Mouse (Mus musculus): ENCODE measurements around the gene Atg101. TPM values are rescaled to one million over a fixed set of nuclear protein-coding genes. Genes with fewer than 3 reads are reported as not detected.
A peak's percentile ranks its signal among the peaks of the same experiment; 100 is the strongest.

Atg101 gene
- total RNA-seq, 1 experiment, result 116 TPM

DNA sequence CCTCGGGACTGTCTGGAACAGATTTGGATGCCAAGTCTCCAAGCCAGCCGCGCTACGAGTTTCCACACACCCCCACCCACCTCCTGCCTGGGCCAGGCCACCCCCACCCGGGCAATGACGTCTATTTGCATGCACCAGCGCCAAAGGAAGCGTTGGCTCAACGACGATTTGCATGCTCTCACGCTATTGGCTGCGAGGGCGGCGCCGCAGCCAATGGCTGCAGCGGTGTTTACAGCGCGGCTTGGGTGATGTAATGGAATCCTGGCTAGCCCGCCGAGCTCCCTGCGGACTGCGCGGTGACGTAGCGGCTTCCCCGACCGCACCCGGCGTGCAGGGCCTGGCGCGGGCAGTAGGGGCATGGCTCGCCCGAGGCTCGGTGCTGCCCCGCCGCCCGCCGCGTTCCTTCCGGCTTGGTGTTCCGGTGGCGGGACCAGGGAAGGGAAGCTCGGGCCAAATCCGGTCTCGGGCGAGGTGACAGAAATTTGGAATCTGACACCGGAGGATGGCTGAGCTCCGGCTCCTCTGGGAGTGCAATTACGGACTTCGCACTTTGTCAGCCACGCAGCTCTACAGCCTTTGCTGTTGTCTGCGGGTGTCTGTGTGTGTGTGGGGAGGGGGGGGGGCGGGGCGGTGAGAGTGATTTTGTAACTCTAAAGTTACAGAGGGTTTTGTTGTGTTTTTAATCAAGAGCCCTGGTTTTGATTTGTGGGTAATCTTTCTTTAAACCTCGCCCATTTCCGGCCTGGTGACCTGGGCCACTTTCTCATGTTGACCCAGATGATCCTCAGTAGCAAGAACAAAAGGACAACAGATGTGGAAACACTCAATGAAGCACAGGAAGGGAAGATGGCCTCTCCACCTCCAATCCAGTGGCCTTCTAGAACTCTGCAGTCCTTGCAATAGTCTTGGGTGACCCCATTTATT lies 37.6 kb upstream of the Atg101 start:
- peak overlapping the region; percentile 43; the same call in 1 of the 2 replicates for H3K27ac ChIP-seq (ENCODE audit: insufficient read depth, low read depth, low read length, poor library complexity, severe bottlenecking)
- H3K9me3 ChIP-seq (ENCODE audit: control insufficient read depth, insufficient read depth, low read depth, low read length), result no peaks in the 10 kb centered on the region
- peak overlapping the region; percentile 56 to 67 for H3K4me3 ChIP-seq (ENCODE audit: insufficient read depth in 1 of 2, low read depth in 1 of 2, low read length in 2 of 2, poor library complexity in 1 of 2, severe bottlenecking in 1 of 2)
- TF ChIP-seq ZNF384 (IDR thresholded peaks at IDR 0.05; ENCODE audit: low read depth, low read length) (no peak), MAFK (IDR thresholded peaks at IDR 0.05; ENCODE audit: insufficient read depth, low read depth, low read length) (no peak), CHD2 (IDR thresholded peaks at IDR 0.05; ENCODE audit: low read depth, low read length) (no peak), ZC3H11A (IDR thresholded peaks at IDR 0.05; ENCODE audit: borderline replicate concordance, low read depth, low read length) (no peak), HCFC1 (IDR thresholded peaks at IDR 0.05; ENCODE audit: borderline replicate concordance, insufficient read depth, low read length) (peak; percentile 28; the same call in 1 of the 2 replicates)
- H3K36me3 ChIP-seq (ENCODE audit: control insufficient read depth, insufficient read depth, low read length, poor library complexity, severe bottlenecking), result no peaks in the 10 kb centered on the region
- in situ Hi-C loops (cut with MboI; ENCODE audit: low sequenced_read_pairs in 2 of 2, unreplicated experiment in 2 of 2), result no loop called here
- H3K9ac ChIP-seq (ENCODE audit: insufficient read depth, low read depth, low read length, poor library complexity, severe bottlenecking), result peak overlapping the region; percentile 69
- DNase-seq (ENCODE audit: low read depth, low spot score), result peak; percentile 93
- peaks cover 0 to 7% of the 10 kb centered on the region in 2 experiments; a peak in 1 of 4 replicates for H3K4me1 ChIP-seq (ENCODE audit: control insufficient read depth in 2 of 2, insufficient read depth in 2 of 2, low read length in 2 of 2, poor library complexity in 1 of 2)

DNA sequence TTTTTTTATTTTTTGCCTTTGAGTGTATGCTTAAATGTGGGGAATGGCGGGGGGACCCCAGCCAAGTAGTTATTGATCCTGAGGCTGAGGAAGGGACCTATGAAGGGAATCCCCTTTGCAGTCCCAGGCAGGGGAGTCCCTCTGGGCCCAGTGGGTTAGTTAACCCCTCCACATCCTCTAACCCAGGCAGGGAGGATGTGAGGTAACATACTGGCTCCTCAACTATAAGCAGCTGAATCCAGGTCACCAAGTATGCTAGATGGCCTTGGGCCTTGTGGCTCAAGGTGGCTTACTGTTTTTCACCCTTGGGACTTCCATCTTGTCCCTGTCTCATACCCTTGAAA lies 36.9 kb upstream of the Atg101 start:
- no peak for DNase-seq (ENCODE audit: low read depth, low spot score)
- peak overlapping the region in 1 of 2 experiments; percentile 65; a peak in 1 of 4 replicates for H3K4me3 ChIP-seq (ENCODE audit: insufficient read depth in 1 of 2, low read depth in 1 of 2, low read length in 2 of 2, poor library complexity in 1 of 2, severe bottlenecking in 1 of 2)
- no peaks in the 10 kb centered on the region for H3K9me3 ChIP-seq (ENCODE audit: control insufficient read depth, insufficient read depth, low read depth, low read length)
- TF ChIP-seq HCFC1 (IDR thresholded peaks at IDR 0.05; ENCODE audit: borderline replicate concordance, insufficient read depth, low read length), result no peak
- no peak for TF ChIP-seq CHD2 (IDR thresholded peaks at IDR 0.05; ENCODE audit: low read depth, low read length)
- no peak for TF ChIP-seq ZC3H11A (IDR thresholded peaks at IDR 0.05; ENCODE audit: borderline replicate concordance, low read depth, low read length)
- TF ChIP-seq ZNF384 (IDR thresholded peaks at IDR 0.05; ENCODE audit: low read depth, low read length), result no peak
- no peak for TF ChIP-seq MAFK (IDR thresholded peaks at IDR 0.05; ENCODE audit: insufficient read depth, low read depth, low read length)
- H3K27ac ChIP-seq (ENCODE audit: insufficient read depth, low read depth, low read length, poor library complexity, severe bottlenecking), result no peak overlapping the region
- 0 out of 2 replicates have a peak overlapping the region, but pooled peaks have one; percentile 13 for H3K9ac ChIP-seq (ENCODE audit: insufficient read depth, low read depth, low read length, poor library complexity, severe bottlenecking)
- in situ Hi-C loops (cut with MboI; ENCODE audit: low sequenced_read_pairs in 2 of 2, unreplicated experiment in 2 of 2), result no loop called here
- peaks cover 0 to 4% of the 10 kb centered on the region in 2 experiments; a peak in 1 of 4 replicates for H3K4me1 ChIP-seq (ENCODE audit: control insufficient read depth in 2 of 2, insufficient read depth in 2 of 2, low read length in 2 of 2, poor library complexity in 1 of 2)
- H3K36me3 ChIP-seq (ENCODE audit: control insufficient read depth, insufficient read depth, low read length, poor library complexity, severe bottlenecking), result no peaks in the 10 kb centered on the region

DNA sequence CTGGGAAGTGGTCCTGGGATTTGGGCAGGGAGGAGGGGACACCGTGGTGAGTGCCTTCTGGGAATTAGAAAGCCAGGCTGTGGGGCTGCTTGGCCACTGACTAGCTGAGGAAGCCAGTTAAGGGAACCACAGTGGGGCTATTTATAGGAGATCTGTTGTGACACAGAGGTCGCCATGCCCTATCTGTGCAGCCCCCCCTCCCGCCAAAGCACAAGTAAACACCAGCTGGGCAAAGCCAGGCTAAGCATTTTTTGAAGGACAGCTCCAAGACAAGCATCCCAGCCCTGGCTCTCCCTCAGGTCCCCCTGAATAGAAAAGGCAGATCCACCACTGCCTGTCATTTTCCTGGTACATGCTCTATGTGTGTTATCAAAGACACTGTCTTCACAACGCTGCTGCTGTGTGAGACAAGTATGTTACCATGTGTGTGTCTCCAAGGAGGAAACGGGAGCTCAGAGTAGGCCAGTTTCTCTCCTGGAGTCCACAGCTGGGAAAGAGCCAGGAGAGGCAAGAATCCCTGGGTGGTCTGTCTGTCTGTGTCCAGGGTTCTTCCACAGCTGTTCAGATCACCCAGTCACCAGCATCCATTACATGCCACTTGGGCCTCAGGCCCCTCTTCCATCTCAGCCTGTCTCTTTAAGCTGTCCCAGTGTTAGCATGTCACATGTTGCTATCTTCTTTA lies 35.9 kb upstream of the Atg101 start:
- no peak overlapping the region for H3K9ac ChIP-seq (ENCODE audit: insufficient read depth, low read depth, low read length, poor library complexity, severe bottlenecking)
- in situ Hi-C loops (cut with MboI; ENCODE audit: low sequenced_read_pairs in 2 of 2, unreplicated experiment in 2 of 2), result no loop called here
- no peaks in the 10 kb centered on the region for H3K9me3 ChIP-seq (ENCODE audit: control insufficient read depth, insufficient read depth, low read depth, low read length)
- TF ChIP-seq ZC3H11A (IDR thresholded peaks at IDR 0.05; ENCODE audit: borderline replicate concordance, low read depth, low read length), result no peak
- TF ChIP-seq CHD2 (IDR thresholded peaks at IDR 0.05; ENCODE audit: low read depth, low read length), result no peak
- TF ChIP-seq HCFC1 (IDR thresholded peaks at IDR 0.05; ENCODE audit: borderline replicate concordance, insufficient read depth, low read length), result no peak
- TF ChIP-seq ZNF384 (IDR thresholded peaks at IDR 0.05; ENCODE audit: low read depth, low read length), result no peak
- no peak for TF ChIP-seq MAFK (IDR thresholded peaks at IDR 0.05; ENCODE audit: insufficient read depth, low read depth, low read length)
- no peaks in the 10 kb centered on the region for H3K36me3 ChIP-seq (ENCODE audit: control insufficient read depth, insufficient read depth, low read length, poor library complexity, severe bottlenecking)
- H3K27ac ChIP-seq (ENCODE audit: insufficient read depth, low read depth, low read length, poor library complexity, severe bottlenecking), result no peak overlapping the region
- peaks cover 0 to 4% of the 10 kb centered on the region in 2 experiments; a peak in 1 of 4 replicates for H3K4me1 ChIP-seq (ENCODE audit: control insufficient read depth in 2 of 2, insufficient read depth in 2 of 2, low read length in 2 of 2, poor library complexity in 1 of 2)
- no peak overlapping the region for H3K4me3 ChIP-seq (ENCODE audit: insufficient read depth in 1 of 2, low read depth in 1 of 2, low read length in 2 of 2, poor library complexity in 1 of 2, severe bottlenecking in 1 of 2)
- no peak for DNase-seq (ENCODE audit: low read depth, low spot score)

GRCm38 (mm10) chr15:101250220-101250800 lies 33.8 kb upstream of the Atg101 start:
- H3K4me1 ChIP-seq (ENCODE audit: control insufficient read depth in 2 of 2, insufficient read depth in 2 of 2, low read length in 2 of 2, poor library complexity in 1 of 2), result peaks cover 0 to 10% of the 10 kb centered on the region in 2 experiments; a peak in 1 of 4 replicates
- no peak overlapping the region for H3K4me3 ChIP-seq (ENCODE audit: insufficient read depth in 1 of 2, low read depth in 1 of 2, low read length in 2 of 2, poor library complexity in 1 of 2, severe bottlenecking in 1 of 2)
- no peaks in the 10 kb centered on the region for H3K9me3 ChIP-seq (ENCODE audit: control insufficient read depth, insufficient read depth, low read depth, low read length)
- H3K36me3 ChIP-seq (ENCODE audit: control insufficient read depth, insufficient read depth, low read length, poor library complexity, severe bottlenecking), result no peaks in the 10 kb centered on the region
- TF ChIP-seq ZC3H11A (IDR thresholded peaks at IDR 0.05; ENCODE audit: borderline replicate concordance, low read depth, low read length), result no peak
- H3K9ac ChIP-seq (ENCODE audit: insufficient read depth, low read depth, low read length, poor library complexity, severe bottlenecking), result no peak overlapping the region
- no peak for DNase-seq (ENCODE audit: low read depth, low spot score)
- no peak overlapping the region for H3K27ac ChIP-seq (ENCODE audit: insufficient read depth, low read depth, low read length, poor library complexity, severe bottlenecking)
- in situ Hi-C loops (cut with MboI; ENCODE audit: low sequenced_read_pairs in 2 of 2, unreplicated experiment in 2 of 2), result no loop called here
